Mouse (Mus musculus) embryo, embryonic 10.5 days (tissue): ENCODE results near the gene Clcn1.

Experiments
- DNase-seq: peaks from one replicate; pipeline ENCODE4 v3.0.0-alpha.2; 2015; ENCODE audit warnings: low spot score

Gene Clcn1

DNA sequence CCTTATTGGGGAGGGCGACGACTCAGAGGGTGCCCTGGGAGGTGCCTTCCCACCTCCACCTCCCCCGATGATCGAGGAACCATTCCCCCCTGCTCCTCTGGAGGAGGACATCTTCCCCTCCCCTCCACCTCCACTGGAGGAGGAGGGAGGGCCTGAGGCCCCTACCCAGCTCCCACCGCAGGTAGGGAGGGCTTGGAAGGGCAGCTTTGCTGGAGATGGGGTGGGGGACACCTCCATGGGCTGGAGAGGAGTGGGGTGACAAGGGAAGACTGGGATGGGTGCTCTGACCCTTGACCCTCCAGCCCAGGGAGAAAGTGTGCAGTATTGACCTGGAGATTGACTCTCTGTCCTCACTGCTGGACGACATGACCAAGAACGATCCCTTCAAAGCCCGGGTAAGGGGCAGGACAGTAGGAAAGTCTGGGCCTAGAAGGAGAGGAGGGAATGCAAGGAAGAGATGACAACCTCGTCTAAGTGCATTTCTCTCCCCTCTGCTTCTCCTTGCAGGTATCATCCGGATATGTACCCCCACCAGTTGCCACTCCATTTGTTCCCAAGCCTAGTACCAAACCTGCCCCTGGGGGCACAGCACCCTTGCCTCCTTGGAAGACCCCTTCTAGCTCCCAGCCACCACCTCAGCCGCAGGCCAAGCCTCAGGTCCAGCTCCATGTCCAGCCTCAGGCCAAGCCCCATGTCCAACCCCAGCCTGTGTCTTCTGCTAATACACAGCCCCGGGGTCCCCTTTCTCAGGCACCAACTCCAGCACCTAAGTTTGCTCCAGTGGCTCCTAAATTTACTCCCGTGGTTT lies 64.7 kb downstream of the Clcn1 start:
- no peak for DNase-seq

GRCm38 (mm10) chr6:42351776-42352485 lies 65.4 kb downstream of the Clcn1 start:
- no peak for DNase-seq

GRCm38 (mm10) chr6:42352486-42352846 lies 66.0 kb downstream of the Clcn1 start:
- DNase-seq: no peak

GRCm38 (mm10) chr6:42353180-42353579 lies 66.7 kb downstream of the Clcn1 start:
- DNase-seq: no peak

DNA sequence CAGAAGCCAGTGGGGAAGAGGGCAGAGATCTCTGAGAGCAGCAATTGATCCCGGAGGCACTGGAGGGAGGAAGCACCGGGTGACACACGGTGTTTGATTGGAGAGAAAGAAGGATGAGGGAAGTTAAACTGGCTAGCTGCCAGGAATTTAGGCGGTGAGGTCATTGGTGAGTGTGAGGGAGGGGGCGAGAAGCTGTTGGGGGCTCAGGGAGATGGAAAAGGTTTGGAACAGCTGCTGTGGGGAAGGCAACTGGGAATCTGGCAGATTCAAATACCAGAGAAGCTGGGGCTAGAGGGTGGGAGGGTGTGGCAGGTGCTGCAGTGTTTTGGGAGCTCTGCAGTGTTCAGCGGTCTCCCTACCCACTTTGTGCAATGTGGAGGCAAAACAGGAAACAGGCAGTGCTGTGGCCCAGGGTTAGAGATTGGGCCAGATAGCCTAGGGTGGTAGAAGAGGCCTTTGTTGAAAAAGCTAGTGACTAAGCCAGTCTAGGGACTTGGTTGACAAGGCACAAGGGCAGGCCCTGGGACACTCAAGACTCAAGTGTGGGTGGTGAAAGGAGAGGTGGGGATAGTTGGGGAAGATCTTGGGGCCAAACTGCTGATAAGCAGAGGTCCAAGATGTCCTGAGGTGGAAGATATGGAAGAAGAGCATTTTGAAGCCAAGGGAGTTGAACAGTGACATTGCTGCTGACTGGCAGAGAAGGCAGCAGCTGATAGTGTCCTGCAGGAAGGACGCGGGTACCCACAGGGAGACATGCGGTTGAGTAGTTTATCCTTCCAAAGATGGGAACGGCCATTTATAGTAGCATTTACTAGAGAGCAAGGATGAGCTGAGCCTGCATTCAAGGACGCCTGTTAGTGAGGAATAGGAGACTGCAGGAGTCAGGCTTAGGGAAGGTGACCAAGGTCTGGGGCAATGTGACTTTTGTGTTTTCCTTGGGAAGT lies 67.9 kb downstream of the Clcn1 start:
- no peak for DNase-seq

GRCm38 (mm10) chr6:42355366-42355765 lies 68.9 kb downstream of the Clcn1 start:
- DNase-seq: no peak

GRCm38 (mm10) chr6:42355794-42356600 lies 69.5 kb downstream of the Clcn1 start:
- no peak for DNase-seq

- no peak for DNase-seq
Observed at GRCm38 (mm10) chr6:42356913-42357312, 70.4 kb downstream of the Clcn1 start.

GRCm38 (mm10) chr6:42357901-42358300 lies 71.4 kb downstream of the Clcn1 start:
- no peak for DNase-seq

GRCm38 (mm10) chr6:42358901-42359300 lies 72.4 kb downstream of the Clcn1 start:
- no peak for DNase-seq

DNA sequence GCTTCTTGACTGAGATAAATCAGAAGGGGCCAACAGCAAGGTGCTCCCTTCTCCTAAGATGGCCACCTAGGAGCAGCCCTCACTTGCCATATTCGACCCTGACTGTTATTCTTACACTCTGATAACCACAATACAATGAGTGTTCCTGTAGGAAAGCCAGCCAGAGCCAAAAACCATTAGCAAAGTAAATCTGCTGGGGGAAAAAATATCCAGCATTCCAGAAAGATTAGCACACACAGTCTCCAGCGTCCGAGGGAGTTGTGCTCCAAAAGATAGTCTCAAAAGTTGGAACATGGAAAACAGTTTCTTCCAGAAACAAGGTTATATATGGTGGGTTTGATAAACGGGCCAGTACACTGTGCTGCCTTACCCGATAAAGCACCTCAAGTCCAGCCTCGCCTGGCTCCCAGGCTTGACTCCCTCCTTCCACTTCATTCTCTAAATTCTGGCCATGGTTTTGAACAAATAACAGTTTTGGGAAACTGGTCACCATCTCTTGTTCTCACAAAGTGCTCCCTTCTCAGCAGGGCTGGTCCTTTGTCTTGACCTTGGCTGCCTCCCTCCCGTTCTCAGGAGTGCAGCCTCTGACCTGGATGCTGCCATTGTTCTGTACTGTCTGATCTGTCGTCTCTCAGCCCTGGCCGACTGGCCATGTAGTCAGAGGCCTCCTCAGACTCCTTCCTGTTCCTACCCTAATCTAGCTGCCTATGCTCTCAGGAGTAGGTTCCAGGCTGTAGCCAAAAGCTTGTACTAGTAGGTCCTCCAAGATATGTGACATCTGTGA lies 73.1 kb downstream of the Clcn1 start:
- no peak for DNase-seq

- DNase-seq: no peak
Observed at GRCm38 (mm10) chr6:42360231-42360840, 73.9 kb downstream of the Clcn1 start.

DNA sequence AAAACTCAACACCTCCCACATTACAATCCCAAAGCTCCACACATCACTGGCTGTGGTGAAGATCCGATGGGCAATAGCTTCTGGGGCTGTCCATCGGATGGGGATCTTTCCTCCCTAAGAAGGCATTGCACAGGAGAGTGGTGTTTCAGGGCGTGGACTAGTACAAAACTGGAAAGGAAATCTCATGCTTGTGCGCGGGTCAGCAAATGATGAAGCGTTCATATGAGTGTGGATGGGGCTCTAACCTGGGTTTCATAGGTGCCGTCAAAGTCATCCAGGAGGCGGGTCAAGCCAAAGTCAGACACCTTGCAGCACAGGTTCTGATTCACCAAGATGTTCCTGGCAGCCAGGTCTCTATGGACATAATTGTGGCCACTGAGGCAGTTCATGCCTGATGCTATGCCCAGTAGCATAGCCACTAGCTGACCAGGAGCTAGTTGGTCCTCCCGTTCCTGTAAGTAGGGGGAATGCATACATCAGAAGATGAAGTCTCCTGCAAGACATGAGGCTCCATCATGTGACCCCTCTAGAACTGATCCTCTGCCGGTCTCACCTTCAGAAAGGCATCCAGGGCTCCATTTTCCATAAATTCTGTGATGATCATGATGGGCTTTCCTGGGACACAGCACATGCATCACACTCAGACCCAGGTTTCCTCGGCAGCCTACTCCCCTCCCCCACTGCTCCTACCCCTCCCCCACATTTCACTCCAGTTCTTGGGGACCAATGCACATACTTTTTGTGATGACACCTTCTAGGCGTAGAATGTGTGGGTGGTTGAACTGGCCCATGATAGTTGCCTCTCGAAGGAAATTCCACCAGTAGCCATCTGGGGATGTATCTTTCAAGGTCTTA lies 74.8 kb downstream of the Clcn1 start:
- no peak for DNase-seq

DNA sequence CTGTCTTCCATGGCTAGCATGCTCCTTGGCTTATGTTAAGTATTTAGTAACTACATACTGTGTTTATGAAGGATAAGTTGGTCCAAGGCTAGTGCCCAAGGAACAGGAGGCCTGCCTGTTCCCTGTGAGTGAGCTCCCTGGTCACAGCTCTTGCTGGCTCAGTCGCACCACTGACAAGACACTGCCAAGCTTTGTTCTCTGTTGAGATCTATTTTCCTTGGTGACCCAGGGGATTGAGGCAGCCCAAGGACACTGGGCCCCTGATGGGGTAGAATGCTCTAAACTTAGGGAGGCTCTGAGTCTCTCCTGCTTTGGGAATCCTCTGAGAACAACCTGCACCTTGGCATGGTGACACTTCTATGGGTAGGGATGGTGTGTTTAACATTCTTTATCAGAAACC lies 75.6 kb downstream of the Clcn1 start:
- DNase-seq: no peak

GRCm38 (mm10) chr6:42362497-42362896 lies 76.0 kb downstream of the Clcn1 start:
- no peak for DNase-seq

DNA sequence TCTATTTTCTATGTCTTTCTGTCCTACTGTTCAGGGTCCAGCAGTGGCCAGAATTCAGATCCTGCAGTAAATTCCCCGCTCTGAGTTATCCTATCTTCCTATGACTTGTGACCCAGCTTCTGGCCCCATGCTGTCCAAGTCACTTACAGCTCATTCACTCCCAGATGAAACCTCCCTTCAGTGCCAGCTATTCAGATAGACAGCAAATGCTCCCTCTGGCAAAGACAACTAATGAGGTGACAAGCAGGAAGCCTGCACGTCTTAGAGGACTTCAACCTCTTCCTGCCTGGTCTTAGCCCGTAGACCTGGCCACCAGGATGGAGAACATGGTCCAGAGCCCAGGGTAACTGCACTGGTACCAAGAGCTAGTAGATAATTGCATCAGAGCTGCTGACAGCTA lies 76.5 kb downstream of the Clcn1 start:
- DNase-seq: no peak

- DNase-seq: no peak
Observed at GRCm38 (mm10) chr6:42364066-42364465, 77.6 kb downstream of the Clcn1 start.

- DNase-seq: no peak
Observed at GRCm38 (mm10) chr6:42364607-42365006, 78.1 kb downstream of the Clcn1 start.

- no peak for DNase-seq
Observed at GRCm38 (mm10) chr6:42365215-42365614, 78.7 kb downstream of the Clcn1 start.
